Mouse (Mus musculus) liver, embryonic 14.5 days (tissue): ENCODE results near the gene 1700123O20Rik.

Source experiments
- CTCF ChIP-seq: IDR thresholded peaks from 2 replicates; pipeline ENCODE4 v1.5.1; 2016; ENCODE audit warnings: antibody characterized with exemption, low read depth, control low read depth
- EP300 ChIP-seq: IDR thresholded peaks from 2 replicates; pipeline ENCODE4 v1.6.1; 2016; ENCODE audit warnings: antibody characterized with exemption, low read depth

DNA sequence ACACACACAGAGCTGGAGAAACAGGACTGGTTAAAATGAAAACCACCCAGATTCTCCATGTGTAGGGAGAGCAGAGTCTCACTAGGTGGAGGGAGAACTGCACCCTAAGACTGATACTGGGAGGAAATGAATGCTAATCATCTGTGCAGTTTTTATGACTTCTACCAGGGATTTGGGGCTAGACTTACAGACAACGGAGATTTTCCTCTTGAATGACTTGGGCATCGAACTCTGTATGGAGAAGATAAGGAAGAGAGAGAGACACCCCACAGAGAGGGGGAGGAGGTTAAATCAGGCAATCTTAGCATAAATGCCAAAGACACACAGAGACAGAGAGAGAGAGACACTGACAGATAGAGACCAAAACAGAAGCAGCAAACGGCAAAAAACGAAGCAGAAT, 38.1 kb upstream of the 1700123O20Rik start:
- TF ChIP-seq CTCF (no peak), EP300 (no peak)
